ENCODE assay signal across 25 mouse cellular contexts in genomic region chr16:12303420-12303819, GRCm38 (mm10).
"Had no signal": no experiment of that assay in that cellular context is flagged by ENCODE, and none has a peak within 500 bp of the region (broad histone marks: within the 10 kb centered on the region; RNA-seq: fewer than 3 reads in every experiment).

No protein-coding gene starts in this region.

- DNase-seq: gastrocnemius, adult 2 months; gastrocnemius, postnatal 10 days; gastrocnemius, postnatal 25 days; heart, adult 18-20 months; heart, postnatal 10 days; heart, postnatal 4 days; kidney, adult 18-20 months; kidney, adult 8-10 months; kidney, postnatal 10 days; kidney, postnatal 25 days; kidney, postnatal 4 days; left cerebral cortex, postnatal 4 days had no signal

- H3K9me3 ChIP-seq: heart, embryonic 10.5 days; heart, embryonic 12.5 days; hindbrain, embryonic 10.5 days; hindbrain, embryonic 12.5 days; intestine, embryonic 15.5 days; limb, embryonic 13.5 days; limb, embryonic 15.5 days had no signal

- H3K4me1 ChIP-seq: heart, embryonic 10.5 days; heart, embryonic 12.5 days; hindbrain, embryonic 10.5 days; hindbrain, embryonic 12.5 days; intestine, embryonic 15.5 days; limb, embryonic 15.5 days had no signal

- H3K9ac ChIP-seq: heart, embryonic 12.5 days; hindbrain, embryonic 12.5 days; hindbrain, embryonic 14.5 days; intestine, embryonic 15.5 days; limb, embryonic 13.5 days; limb, embryonic 15.5 days had no signal

- H3K36me3 ChIP-seq: heart, embryonic 10.5 days; heart, embryonic 12.5 days; hindbrain, embryonic 10.5 days; hindbrain, embryonic 12.5 days; intestine, embryonic 15.5 days; limb, embryonic 13.5 days; limb, embryonic 15.5 days had no signal

- H3K4me3 ChIP-seq: gastrocnemius, adult 2 months; heart, embryonic 10.5 days; heart, embryonic 12.5 days; hindbrain, embryonic 10.5 days; hindbrain, embryonic 12.5 days; intestine, embryonic 15.5 days; layer of hippocampus, adult 2 months; left cerebral cortex, adult 2 months; limb, embryonic 13.5 days; limb, embryonic 15.5 days had no signal

- H3K4me2 ChIP-seq: heart, embryonic 12.5 days; hindbrain, embryonic 12.5 days; hindbrain, embryonic 14.5 days; intestine, embryonic 15.5 days; limb, embryonic 13.5 days; limb, embryonic 15.5 days had no signal

- H3K27ac ChIP-seq: gastrocnemius, adult 2 months; heart, embryonic 10.5 days; hindbrain, embryonic 10.5 days; hindbrain, embryonic 12.5 days; hindbrain, embryonic 14.5 days; intestine, embryonic 15.5 days; layer of hippocampus, adult 2 months; left cerebral cortex, adult 2 months; limb, embryonic 13.5 days; limb, embryonic 15.5 days had no signal

- H3K27me3 ChIP-seq: heart, embryonic 12.5 days; hindbrain, embryonic 12.5 days; intestine, embryonic 15.5 days; limb, embryonic 13.5 days; limb, embryonic 15.5 days had no signal

- ATAC-seq: hindbrain, embryonic 16.5 days; inflammation-experienced regulatory T-cells, adult 6 months; intestine, embryonic 15.5 days; intestine, postnatal 0 days had no signal
